Mouse (Mus musculus): ENCODE data around the gene Rnasel.
"Not testable (repeated sequence)": the region's sequence is repeated elsewhere in the genome, so short reads cannot be mapped to it uniquely, and the experiment has no call there.

Rnasel gene

DNA sequence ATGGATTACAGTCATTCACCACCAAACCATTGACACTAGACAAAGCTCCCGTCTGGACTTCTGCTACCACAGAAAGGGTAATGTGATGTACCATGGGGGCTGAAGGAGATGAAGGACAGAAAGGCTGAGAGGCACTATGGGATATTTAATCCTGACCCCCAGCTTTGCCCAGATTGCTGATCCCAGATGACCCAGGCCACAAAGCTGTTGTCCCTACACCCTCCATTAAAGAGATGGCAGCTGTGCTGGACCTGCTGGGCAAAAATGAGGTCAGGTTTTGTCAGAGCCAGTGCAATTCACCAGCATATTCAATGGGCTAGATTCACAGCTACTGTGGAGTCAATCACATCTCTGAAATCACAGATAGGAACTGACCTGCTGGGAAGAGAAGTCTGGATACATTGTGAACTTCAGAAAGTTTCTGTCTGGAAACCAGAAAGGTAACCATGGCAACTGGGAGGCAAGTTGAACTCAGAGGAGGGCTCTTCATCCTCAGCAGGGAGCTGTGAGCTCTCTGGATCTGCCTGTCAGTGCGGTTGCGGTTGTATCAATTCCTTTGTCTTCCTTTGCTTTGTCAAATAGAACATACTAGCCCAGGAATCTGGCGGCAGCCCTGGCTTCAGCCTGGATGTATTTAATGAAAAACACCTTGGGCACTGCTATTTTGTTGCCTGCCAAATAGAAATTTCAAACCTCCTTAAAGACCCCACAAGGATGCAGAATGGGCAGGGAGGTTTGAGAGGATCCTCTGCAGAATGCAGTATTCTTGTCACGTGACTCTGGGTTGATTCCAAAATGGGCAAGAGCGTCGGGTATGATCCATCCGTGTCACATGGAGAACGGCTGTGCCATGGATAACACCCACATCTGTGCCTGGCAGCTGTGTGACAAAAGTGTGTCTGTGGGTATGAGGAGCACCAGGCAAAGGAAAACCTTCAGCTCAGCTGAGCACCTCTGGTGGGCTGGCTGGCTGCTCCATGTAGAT, 11.8 kb upstream of the Rnasel start:
- DNase-seq = no peak

DNA sequence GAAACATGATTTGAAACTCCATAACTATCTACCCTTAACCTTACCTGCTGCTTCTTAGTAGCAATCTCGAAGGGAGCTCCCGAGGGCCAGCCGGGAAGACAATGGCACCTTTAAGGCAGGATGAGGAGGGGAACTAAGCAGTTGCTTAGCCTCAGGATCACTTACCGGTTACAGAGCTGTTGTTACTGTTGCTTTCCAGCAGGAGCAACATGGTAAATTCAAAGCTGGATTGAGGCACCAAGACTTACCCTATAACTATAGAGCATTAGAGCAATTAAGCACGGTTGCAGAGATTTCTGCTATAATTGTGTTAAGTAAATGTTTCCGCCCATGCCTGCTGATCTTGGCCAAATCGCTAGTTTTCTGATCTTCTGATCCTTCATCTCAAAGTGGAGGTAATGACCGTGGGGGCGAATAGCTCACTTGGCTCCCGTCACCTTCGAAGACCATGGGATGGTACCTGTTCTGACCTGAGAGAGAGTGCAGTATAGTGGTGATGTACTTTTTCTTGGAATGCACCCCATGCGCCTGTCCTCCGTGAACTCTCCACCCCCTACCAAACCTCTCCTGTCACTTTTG, 9.7 kb upstream of the Rnasel start:
- DNase-seq = no peak

DNA sequence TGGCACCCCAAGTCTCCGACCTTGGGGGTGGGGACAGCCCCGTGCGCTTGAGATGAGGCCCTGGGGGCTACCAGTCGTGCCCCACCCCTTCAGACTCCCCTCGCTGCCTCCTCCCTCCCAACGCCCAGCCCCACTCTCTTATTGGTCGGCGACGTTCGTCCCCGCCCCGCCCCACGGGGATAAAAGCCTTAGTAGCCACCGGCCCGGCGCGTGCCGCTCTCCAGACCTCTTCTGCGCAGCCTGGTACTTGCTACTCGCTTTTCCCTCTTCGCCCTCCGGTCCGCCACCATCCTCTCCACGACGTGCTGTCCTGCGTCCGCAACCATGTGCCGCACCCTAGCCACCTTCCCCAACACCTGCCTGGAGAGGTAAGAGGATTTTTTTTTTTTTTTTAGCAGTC, 9.1 kb upstream of the Rnasel start, which contains the start of gene Rgs16:
Gene Rgs16 (plus strand): TSS at position 205 of the 400 bp plus-strand sequence.
- DNase-seq = peak; percentile 72 to 81

DNA sequence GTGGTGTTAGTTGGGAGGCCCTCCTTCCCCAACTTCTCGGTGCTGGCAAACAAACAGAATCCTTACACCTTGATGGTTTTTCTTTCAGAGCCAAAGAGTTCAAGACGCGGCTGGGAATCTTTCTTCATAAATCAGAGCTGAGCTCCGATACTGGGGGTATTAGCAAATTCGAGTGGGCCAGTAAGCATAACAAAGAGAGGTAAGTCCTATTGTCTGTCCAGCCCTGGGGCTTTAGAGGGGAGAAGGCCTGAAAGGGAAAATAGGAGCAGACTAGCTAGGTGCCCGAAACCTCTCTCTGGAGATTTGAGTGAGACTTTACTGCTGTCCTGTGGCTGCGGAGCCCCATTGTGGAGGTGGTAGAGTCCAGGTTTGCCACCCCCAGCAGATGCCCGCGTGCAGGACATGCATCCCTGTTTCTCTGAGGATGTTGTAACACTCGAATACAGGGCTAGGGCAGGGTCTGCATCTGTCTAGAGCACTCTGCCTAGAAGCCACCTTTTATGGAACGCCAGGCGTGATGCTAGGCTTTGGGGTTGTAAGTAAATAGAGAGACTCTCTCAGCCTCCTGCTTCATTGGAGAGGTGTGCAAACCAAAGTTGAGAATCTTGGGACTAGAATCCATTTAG, 8.3 kb upstream of the Rnasel start:
- DNase-seq = no peak

- no peak for DNase-seq
Observed at GRCm38 (mm10) chr1:153741551-153742316, 7.5 kb upstream of the Rnasel start.

- peak; percentile 69 to 74 for DNase-seq
Observed at GRCm38 (mm10) chr1:153742374-153743155, 6.7 kb upstream of the Rnasel start.

DNA sequence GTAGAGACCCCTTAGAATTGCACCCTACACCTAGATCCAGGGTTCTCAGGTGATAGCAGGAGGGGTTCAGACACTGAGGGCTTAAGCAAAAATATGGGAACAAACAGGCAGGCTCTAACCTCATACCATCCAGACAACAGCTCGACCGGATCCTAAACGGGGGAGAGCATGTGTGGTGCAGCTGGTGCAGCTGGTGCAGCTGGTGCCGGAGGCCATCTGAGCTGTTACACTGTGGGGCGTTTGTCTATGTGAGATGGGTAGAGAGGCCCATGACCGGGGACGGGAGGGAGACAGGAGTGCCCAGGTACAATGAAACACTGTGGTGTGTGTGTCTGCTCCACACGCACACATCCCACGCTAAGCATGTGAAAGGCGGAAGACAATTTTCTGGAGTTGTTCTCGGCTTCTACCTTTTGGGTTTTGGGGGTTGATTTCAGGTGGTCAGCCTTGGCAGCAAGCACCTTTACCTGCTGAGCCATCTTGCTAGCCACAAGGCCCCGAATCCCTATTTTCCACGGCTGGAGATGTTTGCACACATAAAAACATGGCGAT, 3.0 kb upstream of the Rnasel start:
- DNase-seq = peak in 1 of 2 experiments; percentile 57

- peak; percentile 59 to 67 for DNase-seq
Observed at GRCm38 (mm10) chr1:153746728-153747127, 2.5 kb upstream of the Rnasel start.

DNA sequence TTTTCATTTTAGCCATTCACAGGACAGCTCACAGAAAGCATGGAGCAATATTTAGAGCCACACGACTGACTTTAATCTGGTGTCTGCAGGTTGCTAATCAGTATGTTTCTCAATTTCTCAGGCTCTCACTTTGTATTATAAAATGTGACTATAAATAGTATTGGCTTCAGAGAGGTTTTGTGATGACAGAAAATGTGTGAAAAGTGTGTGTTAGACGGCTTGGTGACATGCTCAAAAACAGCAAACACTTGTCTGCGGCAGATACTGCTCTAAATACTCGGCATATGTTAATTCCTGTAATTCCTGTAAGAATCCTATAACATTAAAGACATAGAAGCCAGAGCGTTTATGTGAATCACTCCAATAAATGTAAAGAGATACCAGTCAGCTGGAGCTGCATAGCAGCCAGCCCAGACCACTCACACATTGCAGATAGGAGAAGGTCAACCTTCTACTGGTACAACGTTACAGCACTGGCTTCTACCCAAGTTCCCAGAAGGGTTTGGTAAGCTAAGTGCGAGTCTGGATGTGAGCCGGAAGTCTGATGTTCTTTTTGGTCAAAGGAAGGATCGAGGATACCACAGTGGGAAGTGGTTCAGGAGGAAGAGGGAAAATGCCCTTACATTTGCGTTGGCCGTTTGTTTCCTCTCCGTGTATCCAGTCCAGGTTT, 1.2 kb upstream of the Rnasel start:
- no peak for DNase-seq

- peak; percentile 66 to 79 for DNase-seq
Observed at GRCm38 (mm10) chr1:153748549-153748948, 677 bp upstream of the Rnasel start.

GRCm38 (mm10) chr1:153750054-153750453, 828 bp downstream of the Rnasel start:
- no peak for DNase-seq

GRCm38 (mm10) chr1:153751763-153752301, 2.6 kb downstream of the Rnasel start:
- peak; percentile 52 to 57 for DNase-seq

DNA sequence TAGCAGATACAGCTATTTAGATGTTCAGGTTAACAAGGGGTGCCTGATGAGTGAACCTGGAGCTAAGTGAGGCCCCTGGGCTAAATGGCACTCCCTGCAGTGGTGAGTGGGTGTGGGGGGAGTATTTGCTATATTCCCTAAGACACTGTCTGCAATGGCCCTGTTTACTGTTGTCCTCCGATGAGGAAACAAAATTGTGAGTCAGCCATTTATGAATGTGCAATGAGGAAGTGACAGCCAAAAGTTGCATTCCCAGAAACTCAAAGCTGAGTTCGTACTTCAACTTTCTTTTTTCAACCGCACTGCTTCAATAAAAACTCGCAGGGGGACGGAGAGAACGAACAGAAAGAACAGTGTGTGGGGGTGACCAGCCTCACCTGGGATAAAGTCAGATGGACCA, 3.3 kb downstream of the Rnasel start:
- DNase-seq = no peak

- no peak for DNase-seq
Observed at GRCm38 (mm10) chr1:153753725-153754464, 4.7 kb downstream of the Rnasel start.

- DNase-seq = no peak
Observed at GRCm38 (mm10) chr1:153764136-153764535, 14.9 kb downstream of the Rnasel start.

GRCm38 (mm10) chr1:153766298-153766697, 17.1 kb downstream of the Rnasel start:
- DNase-seq = no peak

- no peak for DNase-seq
Observed at GRCm38 (mm10) chr1:153767281-153767680, 18.1 kb downstream of the Rnasel start.

DNA sequence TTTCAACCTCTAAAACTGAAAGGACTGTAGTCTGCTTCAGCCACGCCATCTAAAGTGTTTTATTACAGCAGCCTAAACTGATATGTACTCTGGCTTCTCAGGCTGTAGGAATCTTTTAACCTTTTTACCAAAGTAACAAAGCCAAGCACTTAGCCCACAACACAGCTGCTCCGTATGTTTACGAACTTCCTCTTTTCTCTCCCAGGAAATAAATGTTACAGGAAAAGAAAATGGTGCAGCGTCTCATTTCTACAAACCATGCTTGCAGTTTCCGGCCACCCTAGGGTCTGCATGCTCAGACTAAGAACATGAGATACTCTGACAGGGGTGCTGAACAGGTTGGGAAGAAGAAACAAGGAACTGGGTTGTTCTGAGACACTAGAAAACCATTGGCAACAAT, 19.2 kb downstream of the Rnasel start:
- no peak for DNase-seq

DNA sequence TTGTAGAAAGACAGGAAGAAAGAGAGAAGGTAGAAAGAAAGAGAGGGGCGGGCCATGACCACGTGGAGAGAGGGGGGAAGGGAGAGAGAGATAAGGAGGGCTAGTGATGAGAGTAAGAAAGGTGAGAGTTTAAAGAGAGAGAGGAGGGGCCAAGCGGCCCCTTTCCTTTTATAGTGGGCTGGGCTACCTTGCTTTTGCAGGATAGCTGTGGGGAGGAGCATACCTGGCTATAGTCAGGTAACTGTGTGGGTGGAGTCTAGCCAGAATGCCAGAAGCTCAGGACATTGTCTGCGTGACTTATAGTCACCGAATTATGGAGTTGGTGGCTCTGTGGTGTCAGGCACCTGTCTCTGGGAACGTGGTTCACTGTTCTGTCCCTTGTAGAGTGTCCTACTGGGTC, 20.3 kb downstream of the Rnasel start:
- DNase-seq = not testable (repeated sequence)

Measured in thymus, postnatal 36 days (tissue).